Mouse (Mus musculus): ENCODE results near the gene Wars2. TPM values are rescaled to one million over a fixed set of nuclear protein-coding genes. Genes with fewer than 3 reads are reported as not detected.

Gene Wars2
- polyA plus RNA-seq, 1 experiment from 2014 or later = 10.8 TPM

- 79% methylated on average over 1 of the region's 1 CpGs for WGBS
- no peak overlapping the region for H3K27ac ChIP-seq
- H3K4me3 ChIP-seq = no peak overlapping the region
- DNase-seq (ENCODE audit: low spot score) = no peak
- H3K36me3 ChIP-seq = peaks cover 6% of the 10 kb centered on the region; the same call in 1 of the 2 replicates
- no peaks in the 10 kb centered on the region for H3K27me3 ChIP-seq (ENCODE audit: low read depth, poor library complexity, severe bottlenecking)
- H3K9me3 ChIP-seq (replicated peaks) = no peaks in the 10 kb centered on the region
- H3K4me1 ChIP-seq = no peaks in the 10 kb centered on the region
Observed at GRCm38 (mm10) chr3:99156987-99157386, 16.1 kb downstream of the Wars2 start.

- Histone ChIP-seq H3K4me3 (no peak overlapping the region), H3K27me3 (ENCODE audit: low read depth, poor library complexity, severe bottlenecking) (no peaks in the 10 kb centered on the region), H3K36me3 (peaks cover 6% of the 10 kb centered on the region; the same call in 1 of the 2 replicates), H3K9me3 (replicated peaks) (no peaks in the 10 kb centered on the region), H3K4me1 (no peaks in the 10 kb centered on the region), H3K27ac (no peak overlapping the region)
- 47% methylated on average over 4 of the region's 4 CpGs for WGBS
- no peak for DNase-seq (ENCODE audit: low spot score)
Observed at GRCm38 (mm10) chr3:99157451-99158015, 16.7 kb downstream of the Wars2 start.

- 92% methylated on average over 3 of the region's 3 CpGs for WGBS
- Histone ChIP-seq H3K4me1 (peaks cover 12% of the 10 kb centered on the region), H3K4me3 (no peak overlapping the region), H3K27ac (no peak overlapping the region), H3K9me3 (replicated peaks) (no peaks in the 10 kb centered on the region), H3K36me3 (peaks cover 4% of the 10 kb centered on the region; the same call in 1 of the 2 replicates), H3K27me3 (ENCODE audit: low read depth, poor library complexity, severe bottlenecking) (no peaks in the 10 kb centered on the region)
- no peak for DNase-seq (ENCODE audit: low spot score)
Observed at GRCm38 (mm10) chr3:99160016-99160415, 19.1 kb downstream of the Wars2 start.

- Histone ChIP-seq H3K4me3 (no peak overlapping the region), H3K9me3 (replicated peaks) (no peaks in the 10 kb centered on the region), H3K4me1 (peaks cover 12% of the 10 kb centered on the region), H3K36me3 (no peaks in the 10 kb centered on the region), H3K27me3 (ENCODE audit: low read depth, poor library complexity, severe bottlenecking) (no peaks in the 10 kb centered on the region), H3K27ac (no peak overlapping the region)
- DNase-seq (ENCODE audit: low spot score) = no peak
- 85% methylated on average over 2 of the region's 2 CpGs for WGBS
Observed at GRCm38 (mm10) chr3:99162191-99162590, 21.3 kb downstream of the Wars2 start.

GRCm38 (mm10) chr3:99167734-99168133, 26.9 kb downstream of the Wars2 start:
- no peaks in the 10 kb centered on the region for H3K27me3 ChIP-seq (ENCODE audit: low read depth, poor library complexity, severe bottlenecking)
- no peaks in the 10 kb centered on the region for H3K36me3 ChIP-seq
- no peak for DNase-seq (ENCODE audit: low spot score)
- peaks cover 22% of the 10 kb centered on the region for H3K4me1 ChIP-seq
- H3K4me3 ChIP-seq = no peak overlapping the region
- H3K9me3 ChIP-seq (replicated peaks) = no peaks in the 10 kb centered on the region
- H3K27ac ChIP-seq = no peak overlapping the region
- WGBS = 75% methylated on average over 4 of the region's 4 CpGs

- H3K4me3 ChIP-seq = no peak overlapping the region
- H3K9me3 ChIP-seq (replicated peaks) = no peaks in the 10 kb centered on the region
- H3K27me3 ChIP-seq (ENCODE audit: low read depth, poor library complexity, severe bottlenecking) = no peaks in the 10 kb centered on the region
- H3K36me3 ChIP-seq = no peaks in the 10 kb centered on the region
- WGBS = 83% methylated on average over 5 of the region's 5 CpGs
- H3K4me1 ChIP-seq = peaks cover 33% of the 10 kb centered on the region
- DNase-seq (ENCODE audit: low spot score) = no peak
- H3K27ac ChIP-seq = no peak overlapping the region
Observed at GRCm38 (mm10) chr3:99173178-99173577, 32.3 kb downstream of the Wars2 start.

- peak; percentile 51 for DNase-seq (ENCODE audit: low spot score)
- H3K36me3 ChIP-seq = no peaks in the 10 kb centered on the region
- H3K27me3 ChIP-seq (ENCODE audit: low read depth, poor library complexity, severe bottlenecking) = no peaks in the 10 kb centered on the region
- H3K4me1 ChIP-seq = peaks cover 33% of the 10 kb centered on the region
- H3K4me3 ChIP-seq = no peak overlapping the region
- H3K9me3 ChIP-seq (replicated peaks) = no peaks in the 10 kb centered on the region
- WGBS = 18% methylated on average over 9 of the region's 9 CpGs
- no peak overlapping the region for H3K27ac ChIP-seq
Observed at GRCm38 (mm10) chr3:99174658-99175304, 33.9 kb downstream of the Wars2 start.

- H3K27me3 ChIP-seq (ENCODE audit: low read depth, poor library complexity, severe bottlenecking) = no peaks in the 10 kb centered on the region
- no peak for DNase-seq (ENCODE audit: low spot score)
- H3K4me3 ChIP-seq = no peak overlapping the region
- WGBS = 91% methylated on average over 17 of the region's 17 CpGs
- no peaks in the 10 kb centered on the region for H3K9me3 ChIP-seq (replicated peaks)
- no peak overlapping the region for H3K27ac ChIP-seq
- no peaks in the 10 kb centered on the region for H3K36me3 ChIP-seq
- H3K4me1 ChIP-seq = no peaks in the 10 kb centered on the region
Observed at GRCm38 (mm10) chr3:99183355-99184016, 42.6 kb downstream of the Wars2 start.

GRCm38 (mm10) chr3:99184373-99184772, 43.5 kb downstream of the Wars2 start:
- Histone ChIP-seq H3K4me3 (no peak overlapping the region), H3K36me3 (peaks cover 5% of the 10 kb centered on the region; the same call in 1 of the 2 replicates), H3K9me3 (replicated peaks) (no peaks in the 10 kb centered on the region), H3K27ac (no peak overlapping the region), H3K27me3 (ENCODE audit: low read depth, poor library complexity, severe bottlenecking) (no peaks in the 10 kb centered on the region), H3K4me1 (no peaks in the 10 kb centered on the region)
- 89% methylated on average over 1 of the region's 1 CpGs for WGBS
- no peak for DNase-seq (ENCODE audit: low spot score)

GRCm38 (mm10) chr3:99188097-99188496, 47.2 kb downstream of the Wars2 start:
- DNase-seq (ENCODE audit: low spot score) = no peak
- Histone ChIP-seq H3K4me1 (peaks cover 3% of the 10 kb centered on the region; the same call in 1 of the 2 replicates), H3K36me3 (peaks cover 8% of the 10 kb centered on the region; the same call in 1 of the 2 replicates), H3K9me3 (replicated peaks) (no peaks in the 10 kb centered on the region), H3K27ac (no peak overlapping the region), H3K27me3 (ENCODE audit: low read depth, poor library complexity, severe bottlenecking) (no peaks in the 10 kb centered on the region), H3K4me3 (no peak overlapping the region)
- WGBS = 85% methylated on average over 1 of the region's 1 CpGs

- H3K27ac ChIP-seq = no peak overlapping the region
- 88% methylated on average over 4 of the region's 4 CpGs for WGBS
Observed at GRCm38 (mm10) chr3:99193576-99193975, 52.7 kb downstream of the Wars2 start.

GRCm38 (mm10) chr3:99203331-99203730, 62.5 kb downstream of the Wars2 start:
- Histone ChIP-seq H3K4me3 (no peak overlapping the region), H3K36me3 (peaks cover 10% of the 10 kb centered on the region), H3K4me1 (peaks cover 5% of the 10 kb centered on the region; the same call in 1 of the 2 replicates), H3K27ac (no peak overlapping the region), H3K27me3 (ENCODE audit: low read depth, poor library complexity, severe bottlenecking) (no peaks in the 10 kb centered on the region), H3K9me3 (replicated peaks) (no peaks in the 10 kb centered on the region)
- DNase-seq (ENCODE audit: low spot score) = no peak

More at GRCm38 (mm10) chr3:99193576-99193975, 52.7 kb downstream of the Wars2 start:
- Histone ChIP-seq H3K4me1 (peaks cover 3% of the 10 kb centered on the region; the same call in 1 of the 2 replicates), H3K9me3 (replicated peaks) (no peaks in the 10 kb centered on the region), H3K4me3 (no peak overlapping the region), H3K36me3 (peaks cover 8% of the 10 kb centered on the region; the same call in 1 of the 2 replicates), H3K27me3 (ENCODE audit: low read depth, poor library complexity, severe bottlenecking) (no peaks in the 10 kb centered on the region)
- DNase-seq (ENCODE audit: low spot score) = no peak

- H3K27me3 ChIP-seq (ENCODE audit: low read depth, poor library complexity, severe bottlenecking) = no peaks in the 10 kb centered on the region
- WGBS = 34% methylated on average over 1 of the region's 1 CpGs
- H3K36me3 ChIP-seq = no peaks in the 10 kb centered on the region
- H3K27ac ChIP-seq = no peak overlapping the region
- H3K4me3 ChIP-seq = no peak overlapping the region
- no peak for DNase-seq (ENCODE audit: low spot score)
- H3K9me3 ChIP-seq (replicated peaks) = no peaks in the 10 kb centered on the region
- peaks cover 30% of the 10 kb centered on the region for H3K4me1 ChIP-seq
Observed at GRCm38 (mm10) chr3:99208416-99208815, 67.5 kb downstream of the Wars2 start.
